Mouse (Mus musculus) G1E (cell line): ENCODE data around the gene Gab2. TPM values are rescaled to one million over a fixed set of nuclear protein-coding genes. Genes with fewer than 3 reads are reported as not detected.

Experiments
- ATAC-seq: 2 replicates; pipeline ENCODE4 v1.8.0; 2016; ENCODE audit warnings: mild to moderate bottlenecking; ENCODE audit not compliant: insufficient number of reproducible peaks, poor library complexity, low FRiP score, severe bottlenecking; ENCODE audit errors: extremely low read depth
- DNase-seq: peaks from one replicate; pipeline ENCODE4 v3.0.0; 2012; ENCODE audit warnings: low spot score
- H3K27me3 ChIP-seq: 2 replicates; pipeline ENCODE4 v1.6.1; 2012; ENCODE audit warnings: mild to moderate bottlenecking, low read length, inconsistent platforms; ENCODE audit not compliant: insufficient read depth
- H3K36me3 ChIP-seq: replicated peaks from 2 replicates; pipeline ENCODE3; 2012; ENCODE audit warnings: mild to moderate bottlenecking, inconsistent platforms
- H3K4me1 ChIP-seq: 2 replicates; pipeline ENCODE4 v1.6.1; 2012; ENCODE audit warnings: low read depth, low read length, inconsistent platforms, mixed read lengths; ENCODE audit not compliant: insufficient read depth
- H3K4me3 ChIP-seq: 2 replicates; pipeline ENCODE4 v1.5.1; 2012; ENCODE audit warnings: low read depth, mild to moderate bottlenecking, inconsistent platforms, low read length, moderate library complexity, mixed read lengths
- H3K9me3 ChIP-seq: replicated peaks from 2 replicates; pipeline ENCODE4 v1.6.1; 2012; ENCODE audit warnings: inconsistent platforms
- CTCF ChIP-seq: IDR thresholded peaks from 2 replicates; pipeline ENCODE4 v1.5.1; 2012; ENCODE audit warnings: low read depth, low read length, inconsistent platforms, mixed read lengths
- GATA1 ChIP-seq: IDR thresholded peaks from 2 replicates; pipeline ENCODE4 v1.6.1; 2012; ENCODE audit warnings: borderline replicate concordance, low read length, inconsistent platforms, mixed read lengths
- GATA2 ChIP-seq: IDR thresholded peaks from 2 replicates; pipeline ENCODE4 v1.6.1; 2012; ENCODE audit warnings: low read depth, low read length, inconsistent platforms, borderline replicate concordance
- POLR2AphosphoS5 ChIP-seq: IDR thresholded peaks from 2 replicates; pipeline ENCODE4 v1.6.1; 2012; ENCODE audit warnings: low read depth, low read length, inconsistent platforms; ENCODE audit not compliant: insufficient replicate concordance
- TAL1 ChIP-seq: conservative IDR thresholded peaks from 2 replicates; pipeline ENCODE4 v1.6.1; 2012; ENCODE audit warnings: low read depth, low read length, inconsistent platforms, mixed read lengths
- polyA plus RNA-seq: library from polyadenylated mRNA; stranded (reverse); fragments of >175 nt; gene quantifications from 2 replicates; pipeline ENCODE4 v1.2.3, GENCODE M21; 2012
- total RNA-seq, 2 experiments: library from RNA; stranded (forward) in 1 of 2; stranded (reverse) in 1 of 2; fragments of 200-1000 nt in 1 of 2; fragments of >200 nt in 1 of 2; fragmentation: Nextera tagmentation in 1 of 2; gene quantifications; 2 replicates each; pipeline ENCODE4 v1.2.3; 2014 to 2017

Gene Gab2
- total and polyA plus RNA-seq, 3 experiments: 13.2 to 80.3 (median 22.7) TPM

DNA sequence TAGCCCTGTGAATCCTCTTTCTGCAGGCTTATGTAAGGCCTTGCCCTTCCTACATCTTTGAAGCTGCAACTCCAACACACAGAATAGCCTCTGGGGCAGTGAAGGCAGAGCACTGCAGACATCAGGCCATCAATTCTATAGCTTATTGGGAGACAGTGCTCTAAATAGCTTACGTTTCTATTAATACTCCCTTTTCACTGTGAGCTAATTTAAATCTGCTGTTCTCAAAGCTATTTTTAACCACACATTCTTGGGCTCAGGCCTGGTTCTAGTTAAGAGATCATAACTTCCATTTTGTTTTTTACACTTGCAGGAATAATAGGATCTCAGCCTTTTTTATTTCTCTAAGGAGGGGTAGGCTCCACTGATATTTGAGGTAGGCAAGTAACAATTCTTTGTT is 107.7 kb downstream of the Gab2 start:
- peaks cover 17% of the 10 kb centered on the region for H3K36me3 ChIP-seq
- H3K9me3 ChIP-seq: no peaks in the 10 kb centered on the region
- no peak overlapping the region for H3K4me3 ChIP-seq
- DNase-seq: no peak
- peaks cover 36% of the 10 kb centered on the region for H3K4me1 ChIP-seq
- no peaks in the 10 kb centered on the region for H3K27me3 ChIP-seq
- no peak for TF ChIP-seq POLR2AphosphoS5
- ATAC-seq: no peak

DNA sequence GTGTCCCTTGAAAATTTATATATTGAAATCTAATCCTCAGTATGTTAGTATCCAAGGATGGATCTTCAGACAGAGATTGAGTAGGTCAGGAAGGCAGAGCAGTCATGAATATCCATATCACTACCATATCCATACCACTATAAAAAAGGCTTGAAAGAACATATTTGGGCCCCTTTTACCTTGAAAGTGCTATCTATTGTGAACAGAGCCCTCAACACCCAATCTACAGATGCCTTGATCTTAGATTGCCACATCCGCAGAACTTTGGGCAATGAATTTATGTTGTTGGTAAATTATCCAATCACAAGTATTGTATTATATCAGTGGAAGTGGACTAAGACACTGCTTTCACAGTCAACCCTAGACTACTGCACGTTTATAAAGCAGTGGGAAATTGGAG is 122.5 kb downstream of the Gab2 start:
- H3K36me3 ChIP-seq: peaks cover 8% of the 10 kb centered on the region
- H3K27me3 ChIP-seq: no peaks in the 10 kb centered on the region
- DNase-seq (peak; percentile 7), ATAC-seq (peak; percentile 68)
- H3K4me1 ChIP-seq: peaks cover 64% of the 10 kb centered on the region
- no peak overlapping the region; the same call in 1 of the 2 replicates for H3K4me3 ChIP-seq
- no peaks in the 10 kb centered on the region for H3K9me3 ChIP-seq
- TF ChIP-seq GATA1 (no peak), TAL1 (peak; percentile 62)

DNA sequence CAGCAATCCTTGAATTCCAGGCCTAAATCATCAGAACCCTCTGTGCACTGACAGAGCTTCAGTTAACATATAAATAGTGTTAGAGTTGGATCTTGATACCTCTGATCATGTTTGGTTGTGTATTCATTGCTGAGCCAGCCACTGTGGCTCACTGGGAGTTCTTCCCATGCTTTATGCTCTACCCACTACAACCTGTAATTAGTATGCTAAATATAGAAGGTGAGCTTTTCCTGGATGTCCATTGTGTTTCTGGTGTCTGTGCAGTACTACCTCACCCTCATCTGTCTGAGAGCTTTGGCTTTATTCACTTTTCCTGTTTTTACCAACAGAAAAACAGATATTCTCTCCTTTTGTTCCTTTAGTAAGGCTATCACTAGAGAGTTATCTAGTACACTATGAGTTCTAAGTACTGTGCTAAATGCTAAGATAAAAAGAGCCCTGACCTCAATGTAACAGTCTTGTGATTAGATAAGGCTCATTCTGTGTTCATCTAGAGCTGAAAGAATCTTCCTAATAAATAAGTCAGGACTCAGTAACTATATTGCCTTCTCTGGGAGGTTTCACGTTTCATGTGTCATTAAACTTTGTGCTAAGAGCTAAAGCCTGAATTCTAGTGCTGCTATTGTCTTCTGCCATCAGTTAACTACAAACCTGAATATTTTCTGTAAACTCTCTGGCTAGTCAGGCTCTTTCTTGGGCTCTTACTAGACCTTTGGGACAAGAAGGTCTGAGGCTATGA is 127.6 kb downstream of the Gab2 start:
- Histone ChIP-seq H3K9me3 (no peaks in the 10 kb centered on the region), H3K4me3 (no peak overlapping the region; the same call in 1 of the 2 replicates), H3K27me3 (no peaks in the 10 kb centered on the region), H3K4me1 (peaks cover 71% of the 10 kb centered on the region), H3K36me3 (peaks cover 2% of the 10 kb centered on the region)
- ATAC-seq (peak; percentile 70), DNase-seq (peak; percentile 23)
- TF ChIP-seq GATA1: no peak
- peak; percentile 67 for TF ChIP-seq TAL1

DNA sequence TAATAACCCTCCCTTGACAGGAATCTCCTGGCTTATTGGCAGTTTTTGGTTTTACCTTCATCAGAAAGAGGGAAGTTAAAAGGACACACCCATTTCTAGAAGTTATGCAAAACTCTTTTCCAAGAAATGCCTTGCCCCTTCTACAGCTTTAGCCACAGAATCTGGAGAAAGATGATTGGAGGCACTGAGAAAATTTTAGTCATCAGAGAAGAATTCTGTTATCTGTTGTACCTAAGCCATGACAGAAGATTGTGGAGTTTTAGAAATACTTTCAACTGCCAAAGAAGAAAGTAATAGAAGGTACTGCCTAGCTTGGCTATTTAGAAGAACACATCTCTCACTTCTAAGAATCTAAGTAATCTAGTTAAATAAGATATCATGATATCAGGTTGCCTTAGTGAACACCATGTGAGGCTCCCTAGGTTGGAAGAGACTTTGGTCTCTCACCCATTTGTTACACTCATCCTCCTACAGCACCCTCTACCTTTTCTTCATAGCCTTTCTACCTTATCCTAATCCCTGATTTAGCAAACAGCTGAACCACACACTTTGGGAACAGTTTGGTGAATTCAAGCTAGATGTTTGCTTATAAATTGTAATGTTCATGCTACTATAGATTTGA is 128.8 kb downstream of the Gab2 start:
- Histone ChIP-seq H3K36me3 (peaks cover 2% of the 10 kb centered on the region), H3K9me3 (no peaks in the 10 kb centered on the region), H3K4me1 (peaks cover 62% of the 10 kb centered on the region), H3K27me3 (no peaks in the 10 kb centered on the region), H3K4me3 (no peak overlapping the region; the same call in 1 of the 2 replicates)
- TF ChIP-seq GATA2: no peak
- TF ChIP-seq POLR2AphosphoS5: no peak
- TF ChIP-seq TAL1: peak; percentile 52
- no peak for TF ChIP-seq CTCF
- TF ChIP-seq GATA1: no peak
- ATAC-seq (peak; percentile 54), DNase-seq (peak; percentile 8)

DNA sequence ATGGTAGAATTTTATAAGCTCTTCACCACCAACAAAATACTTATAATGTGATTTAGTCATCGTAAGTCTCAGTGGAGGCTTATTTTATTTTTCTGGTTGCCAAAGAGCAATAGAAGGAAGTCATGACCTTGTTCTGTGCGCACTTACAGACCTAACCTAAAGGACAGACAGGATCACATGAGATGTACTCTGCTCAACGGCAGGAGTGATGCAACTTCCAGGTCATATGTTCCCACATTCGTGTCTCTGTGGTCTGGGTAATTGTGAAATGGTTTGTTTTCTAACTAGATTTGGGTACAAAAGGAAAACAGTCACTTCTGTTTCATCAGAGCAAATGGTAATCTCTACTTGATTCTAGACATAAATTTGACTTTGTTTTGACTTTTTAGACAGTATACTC is 129.7 kb downstream of the Gab2 start:
- Histone ChIP-seq H3K4me1 (peaks cover 54% of the 10 kb centered on the region), H3K36me3 (peaks cover 2% of the 10 kb centered on the region), H3K9me3 (no peaks in the 10 kb centered on the region), H3K4me3 (no peak overlapping the region; the same call in 1 of the 2 replicates), H3K27me3 (no peaks in the 10 kb centered on the region)
- ATAC-seq: peak; percentile 58; the same call in 1 of the 2 replicates
- TF ChIP-seq TAL1 (no peak), GATA1 (no peak), POLR2AphosphoS5 (no peak), GATA2 (no peak), CTCF (no peak)
- DNase-seq: peak; percentile 28

DNA sequence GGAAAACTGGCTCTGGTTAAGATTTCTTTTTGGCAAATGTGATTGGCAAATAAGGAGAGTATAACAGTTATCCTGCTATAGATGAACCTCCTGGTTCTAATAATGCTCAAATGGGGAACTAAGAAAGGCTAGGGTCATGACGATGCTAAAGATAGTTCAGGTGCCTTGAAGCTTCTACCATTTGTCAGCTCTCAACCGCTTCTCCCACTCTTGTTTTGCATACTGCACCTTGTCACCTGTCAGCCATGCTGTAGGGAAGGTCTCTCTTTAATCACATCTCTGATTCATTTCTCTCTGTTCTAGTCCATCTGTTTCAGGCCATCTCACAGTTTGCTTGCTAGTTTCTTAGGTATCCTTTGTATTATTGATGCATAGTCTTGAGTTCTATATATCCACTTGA is 142.4 kb downstream of the Gab2 start:
- TF ChIP-seq TAL1 (no peak), CTCF (no peak), POLR2AphosphoS5 (no peak), GATA1 (no peak), GATA2 (no peak)
- DNase-seq (no peak), ATAC-seq (no peak)
- H3K27me3 ChIP-seq: no peaks in the 10 kb centered on the region
- peaks cover 6% of the 10 kb centered on the region; the same call in 1 of the 2 replicates for H3K4me1 ChIP-seq
- no peak overlapping the region for H3K4me3 ChIP-seq
- H3K36me3 ChIP-seq: peaks cover 39% of the 10 kb centered on the region
- no peaks in the 10 kb centered on the region for H3K9me3 ChIP-seq
